Mouse (Mus musculus) CD4-positive, CD25-positive, alpha-beta regulatory T cell, adult 4 months (primary cell): ENCODE results near the gene Vsir. TPM values are rescaled to one million over a fixed set of nuclear protein-coding genes. Genes with fewer than 3 reads are reported as not detected.

Source experiments
- ATAC-seq: one replicate; pipeline ENCODE4 v1.8.0; 2017
- polyA plus RNA-seq, 2 experiments: library from polyadenylated mRNA; unstranded; fragments of 100-300 nt; shearing (Covaris generic); gene quantifications; one replicate each; pipeline ENCODE4 v1.2.1; 2017

The Vsir gene
- polyA plus RNA-seq: 100 to 1,000 TPM; 171 to 206 TPM

GRCm38 (mm10) chr10:60346701-60347405, at the start of gene Vsir:
Vsir (plus strand) TSS chr10:60346851.
- peak; percentile 59 for ATAC-seq

GRCm38 (mm10) chr10:60299636-60300035, 47.0 kb upstream of the Vsir start:
- ATAC-seq: no peak

GRCm38 (mm10) chr10:60303419-60303818, 43.2 kb upstream of the Vsir start:
- ATAC-seq: no peak

- ATAC-seq: peak; percentile 89
These were observed 41.6 kb upstream of the Vsir start for GRCm38 (mm10) chr10:60304854-60305628.

- no peak for ATAC-seq
These were observed 36.0 kb upstream of the Vsir start for GRCm38 (mm10) chr10:60310629-60311028.

GRCm38 (mm10) chr10:60313606-60314005, 33.0 kb upstream of the Vsir start:
- no peak for ATAC-seq

- no peak for ATAC-seq
These were observed 30.5 kb upstream of the Vsir start for GRCm38 (mm10) chr10:60316166-60316565.

- ATAC-seq: no peak
These were observed 17.5 kb upstream of the Vsir start for GRCm38 (mm10) chr10:60328963-60329650.

GRCm38 (mm10) chr10:60334583-60334982, 12.1 kb upstream of the Vsir start:
- ATAC-seq: no peak

- ATAC-seq: no peak
These were observed 11.6 kb upstream of the Vsir start for GRCm38 (mm10) chr10:60335021-60335420.

GRCm38 (mm10) chr10:60341528-60341927, 5.1 kb upstream of the Vsir start:
- no peak for ATAC-seq

GRCm38 (mm10) chr10:60344111-60344510, 2.5 kb upstream of the Vsir start:
- ATAC-seq: no peak

- ATAC-seq: no peak
These were observed 595 bp upstream of the Vsir start for GRCm38 (mm10) chr10:60346056-60346455.

GRCm38 (mm10) chr10:60347768-60348610, 1.3 kb downstream of the Vsir start:
- ATAC-seq: no peak

GRCm38 (mm10) chr10:60349056-60349455, 2.4 kb downstream of the Vsir start:
- no peak for ATAC-seq

- no peak for ATAC-seq
These were observed 3.0 kb downstream of the Vsir start for GRCm38 (mm10) chr10:60349644-60350043.

- peak; percentile 37 for ATAC-seq
These were observed 3.6 kb downstream of the Vsir start for GRCm38 (mm10) chr10:60350077-60350804.

GRCm38 (mm10) chr10:60350805-60351167, 4.1 kb downstream of the Vsir start:
- peak; percentile 62 for ATAC-seq

- ATAC-seq: no peak
These were observed 4.6 kb downstream of the Vsir start for GRCm38 (mm10) chr10:60351248-60351647.

GRCm38 (mm10) chr10:60351761-60352455, 5.3 kb downstream of the Vsir start:
- peak; percentile 65 for ATAC-seq
